Mouse (Mus musculus) testis, adult 2 months (tissue): ENCODE results near the gene Auts2.

Source experiments
- CTCF ChIP-seq: fragments of 200-500 bp; IDR thresholded peaks from 2 replicates; pipeline ENCODE4 v1.5.1; 2012; ENCODE audit warnings: low read depth, mild to moderate bottlenecking, inconsistent platforms, low read length, moderate library complexity; ENCODE audit not compliant: control insufficient read depth, insufficient read depth, insufficient replicate concordance
- POLR2A ChIP-seq: fragments of 200-500 bp; IDR thresholded peaks from 2 replicates; pipeline ENCODE4 v1.6.1; 2012; ENCODE audit warnings: low read depth, mild to moderate bottlenecking, inconsistent platforms, low read length, moderate library complexity; ENCODE audit not compliant: control insufficient read depth

- no peak for TF ChIP-seq POLR2A
- TF ChIP-seq CTCF, result no peak
These were observed 643 bp downstream of the Auts2 start for GRCm38 (mm10) chr5:132542381-132543020.
